Mouse (Mus musculus) embryonic fibroblast, embryonic 13.5 days (primary cell): ENCODE data around the gene Abcc2. TPM values are rescaled to one million over a fixed set of nuclear protein-coding genes. Genes with fewer than 3 reads are reported as not detected.

Experiments
- H3K27ac ChIP-seq: 2 replicates; pipeline ENCODE4 v1.5.1; 2012; ENCODE audit warnings: low read length, control low read depth, inconsistent platforms; ENCODE audit not compliant: insufficient read depth
- H3K4me1 ChIP-seq: 2 replicates; pipeline ENCODE4 v1.6.1; 2011; ENCODE audit warnings: low read length; ENCODE audit not compliant: control insufficient read depth, insufficient read depth
- H3K4me3 ChIP-seq: 2 replicates; pipeline ENCODE4 v1.5.1; 2011; ENCODE audit warnings: mild to moderate bottlenecking, control low read depth, low read length; ENCODE audit not compliant: insufficient read depth
- CTCF ChIP-seq: IDR thresholded peaks from 2 replicates; pipeline ENCODE4 v1.5.1; 2011; ENCODE audit warnings: mild to moderate bottlenecking, control low read depth, low read length, moderate library complexity, borderline replicate concordance; ENCODE audit not compliant: insufficient read depth
- POLR2A ChIP-seq: IDR thresholded peaks from 2 replicates; pipeline ENCODE4 v1.6.1; 2011; ENCODE audit warnings: low read depth, mild to moderate bottlenecking, control low read depth, low read length, moderate library complexity
- polyA plus RNA-seq: library from polyadenylated mRNA; stranded (reverse); fragments of >200 nt; gene quantifications from 2 replicates; pipeline ENCODE4 v1.2.4, GENCODE M21; 2011; ENCODE audit warnings: low read depth; ENCODE audit not compliant: missing spikeins, insufficient read length

The Abcc2 gene
- polyA plus RNA-seq, 1 experiment: not detected

DNA sequence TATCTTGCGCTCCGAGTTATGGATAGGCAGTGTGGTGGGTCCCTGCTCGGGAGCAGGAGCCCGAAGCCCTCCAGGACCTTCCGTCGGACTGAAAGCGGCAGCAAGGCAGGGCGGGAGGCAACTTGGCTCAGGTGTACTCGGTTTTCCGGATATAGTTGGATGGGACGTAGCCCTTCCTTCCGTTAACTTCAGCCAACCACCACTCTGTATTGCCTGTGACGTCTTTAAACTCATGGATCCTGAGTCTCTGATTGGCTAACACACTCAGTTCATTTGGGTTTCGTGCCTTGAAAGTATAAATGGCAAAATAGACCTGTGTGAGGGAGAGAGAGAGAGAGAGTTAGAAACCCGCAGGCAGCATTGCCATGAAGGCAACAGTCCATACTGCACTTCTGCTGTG is 66.0 kb downstream of the Abcc2 start:
- TF ChIP-seq CTCF (no peak), POLR2A (no peak)
- Histone ChIP-seq H3K4me1 (no peaks in the 10 kb centered on the region), H3K27ac (no peak overlapping the region), H3K4me3 (no peak overlapping the region)

DNA sequence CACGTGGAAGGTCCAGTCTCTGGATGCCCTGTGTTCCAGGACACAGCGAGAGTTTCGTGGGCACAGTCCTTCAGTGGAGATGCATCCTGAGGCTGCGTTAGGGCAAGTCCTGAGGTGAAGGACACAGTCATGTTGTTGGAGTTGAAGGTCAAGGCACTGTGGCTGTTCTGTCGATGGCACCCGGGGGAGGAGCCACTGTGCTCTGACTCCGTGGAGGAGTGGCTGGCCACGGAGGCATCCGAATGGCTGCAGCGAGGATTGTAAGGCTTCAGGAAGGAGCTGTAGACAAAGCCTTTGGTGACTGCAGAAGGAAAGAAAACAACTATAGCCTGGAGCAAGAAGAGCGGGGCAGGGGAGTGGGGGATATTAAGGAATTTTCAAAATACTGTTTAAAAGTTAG is 68.0 kb downstream of the Abcc2 start:
- Histone ChIP-seq H3K27ac (no peak overlapping the region), H3K4me1 (no peaks in the 10 kb centered on the region), H3K4me3 (no peak overlapping the region)
- TF ChIP-seq POLR2A (no peak), CTCF (no peak)

DNA sequence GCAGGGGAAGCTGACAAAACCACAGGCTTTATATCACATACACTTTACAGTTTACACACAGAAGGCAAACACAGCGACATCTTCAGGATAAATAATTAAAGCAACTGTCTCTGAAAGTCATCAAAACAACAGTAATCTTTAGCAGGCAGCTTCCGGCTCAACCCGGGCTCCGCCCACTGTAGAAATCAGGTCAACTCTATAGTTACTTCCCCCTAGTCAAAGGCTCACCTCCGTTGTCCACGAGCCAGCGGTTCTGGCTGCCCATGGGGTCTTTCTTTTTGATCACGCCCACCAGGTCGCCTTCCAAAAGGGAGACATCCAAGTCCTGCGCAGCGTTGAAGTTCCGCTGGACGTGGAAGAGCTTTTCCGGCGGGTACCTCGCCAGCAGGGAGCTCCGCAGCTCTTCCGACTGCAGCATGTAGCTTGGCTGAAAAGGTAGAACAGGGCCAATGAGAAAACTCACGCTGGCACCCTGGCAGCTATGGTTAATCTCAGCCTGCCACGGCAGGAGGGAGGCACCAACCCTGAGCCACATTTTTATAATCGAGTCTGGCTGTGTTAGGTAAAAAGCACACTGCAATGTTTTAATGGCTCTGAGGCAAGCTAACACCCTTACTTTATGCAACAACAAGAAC is 70.1 kb downstream of the Abcc2 start:
- Histone ChIP-seq H3K4me3 (no peak overlapping the region), H3K27ac (no peak overlapping the region), H3K4me1 (no peaks in the 10 kb centered on the region)
- TF ChIP-seq CTCF (no peak), POLR2A (no peak)

- Histone ChIP-seq H3K4me3 (no peak overlapping the region), H3K27ac (no peak overlapping the region), H3K4me1 (no peaks in the 10 kb centered on the region)
- TF ChIP-seq POLR2A (no peak), CTCF (no peak)
Observed at GRCm38 (mm10) chr19:43852837-43853545, 71.0 kb downstream of the Abcc2 start.

DNA sequence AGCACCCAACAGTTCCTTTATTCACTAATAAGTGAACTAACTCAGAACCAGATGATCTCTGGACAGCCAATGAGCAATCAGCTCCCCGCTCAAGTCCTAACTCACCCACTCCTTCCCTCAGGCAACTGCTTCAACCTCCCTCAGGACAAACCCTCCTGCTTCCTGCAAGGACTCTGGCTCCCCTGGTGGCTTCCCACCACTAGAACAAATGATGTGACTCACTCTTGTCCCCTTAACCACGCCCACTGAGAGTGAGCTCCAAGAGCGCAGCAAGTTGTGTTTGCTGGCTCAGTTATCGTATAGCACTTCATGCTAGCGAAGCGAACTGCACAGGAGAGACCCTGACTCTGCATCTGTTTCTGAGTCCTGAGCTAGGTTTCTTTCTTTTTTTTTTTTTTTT is 75.4 kb downstream of the Abcc2 start:
- Histone ChIP-seq H3K4me3 (no peak overlapping the region), H3K4me1 (no peaks in the 10 kb centered on the region), H3K27ac (no peak overlapping the region)
- TF ChIP-seq CTCF (no peak), POLR2A (no peak)

DNA sequence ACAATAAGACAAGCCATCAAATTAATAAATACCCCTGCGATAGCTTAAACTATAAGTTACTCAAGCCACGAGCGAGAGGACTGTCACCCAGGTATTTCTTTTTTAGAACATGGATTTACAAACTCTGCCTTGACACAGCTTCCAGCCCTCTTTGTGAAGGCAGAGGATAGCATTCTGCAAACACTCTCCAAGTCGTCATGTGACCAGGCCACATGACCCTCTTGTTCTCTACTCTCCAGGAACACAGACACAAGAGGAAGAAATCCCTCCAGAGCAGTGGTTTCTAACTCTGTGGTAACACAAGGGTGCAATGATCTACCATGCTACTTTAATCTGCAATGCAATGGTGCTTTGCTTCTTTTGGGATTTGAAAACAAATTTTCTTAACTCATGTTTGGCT is 88.4 kb downstream of the Abcc2 start:
- no peak overlapping the region for H3K27ac ChIP-seq
- H3K4me3 ChIP-seq: no peak overlapping the region
- TF ChIP-seq CTCF (no peak), POLR2A (no peak)
- peaks cover 2% of the 10 kb centered on the region; the same call in 1 of the 2 replicates for H3K4me1 ChIP-seq

GRCm38 (mm10) chr19:43874351-43874750 is 92.4 kb downstream of the Abcc2 start:
- H3K27ac ChIP-seq: no peak overlapping the region
- H3K4me1 ChIP-seq: peaks cover 5% of the 10 kb centered on the region
- H3K4me3 ChIP-seq: no peak overlapping the region
- TF ChIP-seq CTCF (no peak), POLR2A (no peak)

DNA sequence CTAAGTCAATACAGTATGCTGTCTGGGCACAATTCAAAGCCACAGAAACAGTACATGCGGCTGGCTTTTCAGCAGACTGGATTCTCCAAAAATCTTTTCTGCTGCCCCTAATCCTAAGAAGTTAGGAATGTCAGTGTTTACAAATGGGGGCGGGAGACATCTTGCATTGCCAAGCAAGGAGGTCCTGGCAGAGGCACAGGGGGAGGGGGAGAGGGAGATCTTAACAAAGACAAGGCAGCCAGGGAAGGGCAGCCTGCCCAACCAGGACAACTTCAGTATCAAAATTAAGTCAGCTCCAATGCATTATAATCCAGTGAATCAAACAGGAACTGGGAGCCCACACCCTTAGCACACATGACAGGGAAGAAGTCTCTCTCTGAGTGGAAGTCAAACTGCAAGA is 94.0 kb downstream of the Abcc2 start:
- H3K4me1 ChIP-seq: peaks cover 7% of the 10 kb centered on the region
- TF ChIP-seq CTCF (no peak), POLR2A (no peak)
- no peak overlapping the region for H3K4me3 ChIP-seq
- H3K27ac ChIP-seq: peak overlapping the region; percentile 52

- H3K4me3 ChIP-seq: no peak overlapping the region
- TF ChIP-seq POLR2A (no peak), CTCF (no peak)
- H3K4me1 ChIP-seq: peaks cover 7% of the 10 kb centered on the region
- peak overlapping the region; percentile 63; the same call in 1 of the 2 replicates for H3K27ac ChIP-seq
Observed at GRCm38 (mm10) chr19:43877364-43877763, 95.4 kb downstream of the Abcc2 start.
